Mouse (Mus musculus) lung, postnatal 4 days (tissue): ENCODE measurements around the gene Rnf207.
A peak's percentile ranks its signal among the peaks of the same experiment; 100 is the strongest.

Experiments used
- DNase-seq, 2 experiments: peaks; one replicate each; pipeline ENCODE4 v3.0.0; 2021

Rnf207 gene

GRCm38 (mm10) chr4:152318517-152319234 lies at the start of gene Rnf207:
TSS of gene Rnf207 (minus strand) at chr4:152318993.
- DNase-seq: peak in 1 of 2 experiments; percentile 61

GRCm38 (mm10) chr4:152365228-152365627 lies 46.4 kb upstream of the Rnf207 start:
- DNase-seq: no peak

GRCm38 (mm10) chr4:152362180-152362579 lies 43.4 kb upstream of the Rnf207 start:
- DNase-seq: no peak

DNA sequence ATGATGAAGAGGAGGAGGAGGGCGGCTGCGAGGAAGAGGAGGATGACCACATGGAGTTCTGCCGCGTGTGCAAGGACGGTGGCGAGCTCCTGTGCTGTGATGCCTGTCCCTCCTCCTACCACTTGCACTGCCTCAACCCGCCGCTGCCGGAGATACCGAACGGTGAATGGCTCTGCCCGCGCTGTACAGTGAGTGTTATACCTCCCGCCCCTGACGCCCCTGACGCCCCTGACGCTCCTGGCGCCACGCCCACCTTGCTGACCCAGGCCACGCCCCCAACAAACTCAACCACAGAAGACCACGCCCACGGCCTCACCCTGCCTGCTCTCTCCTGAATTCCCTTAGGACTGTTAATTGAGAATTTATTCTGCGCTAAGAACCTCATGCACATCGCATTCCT lies 42.1 kb upstream of the Rnf207 start:
- DNase-seq: peak; percentile 45 to 51

GRCm38 (mm10) chr4:152359700-152360099 lies 40.9 kb upstream of the Rnf207 start:
- no peak for DNase-seq

GRCm38 (mm10) chr4:152355672-152356071 lies 36.9 kb upstream of the Rnf207 start:
- no peak for DNase-seq

DNA sequence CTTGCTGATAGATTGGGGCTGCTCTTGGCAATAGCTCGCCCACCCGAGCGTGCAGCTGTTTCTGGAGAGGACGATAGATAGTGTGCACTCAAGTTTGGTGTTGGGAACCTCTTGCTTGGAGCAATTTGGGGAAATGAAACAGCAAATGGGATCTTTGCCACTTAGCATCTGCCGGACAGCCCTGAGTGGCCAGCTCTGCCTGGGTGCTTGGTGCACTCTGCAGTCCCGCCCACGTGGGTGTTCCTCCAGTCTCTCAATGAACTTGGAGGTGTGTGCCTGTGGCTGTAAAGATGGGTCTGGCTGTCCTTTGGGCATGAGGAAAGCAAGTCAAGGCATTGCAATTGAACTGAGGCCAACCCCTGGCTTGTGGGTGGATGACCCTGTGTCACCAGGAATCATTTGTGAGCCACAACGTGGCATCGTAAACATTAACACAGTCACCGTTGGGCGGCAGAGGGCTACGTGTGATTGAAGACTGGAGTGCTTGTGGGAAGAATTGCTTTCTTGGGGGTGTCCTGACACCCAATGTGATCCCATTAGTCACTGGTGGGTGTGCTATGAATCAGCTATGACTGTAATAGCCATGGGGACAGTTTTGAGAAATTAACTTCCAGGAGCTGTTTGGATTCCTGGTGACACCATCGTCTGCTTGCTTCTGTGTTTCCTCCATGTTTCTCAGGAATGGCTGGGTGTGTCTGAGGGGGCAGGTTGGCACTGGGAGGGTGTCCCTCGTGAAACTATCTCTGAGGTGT lies 35.3 kb upstream of the Rnf207 start:
- DNase-seq: peak in 1 of 2 experiments; percentile 25

GRCm38 (mm10) chr4:152351422-152352305 lies 32.9 kb upstream of the Rnf207 start:
- peak in 1 of 2 experiments; percentile 41 for DNase-seq

DNA sequence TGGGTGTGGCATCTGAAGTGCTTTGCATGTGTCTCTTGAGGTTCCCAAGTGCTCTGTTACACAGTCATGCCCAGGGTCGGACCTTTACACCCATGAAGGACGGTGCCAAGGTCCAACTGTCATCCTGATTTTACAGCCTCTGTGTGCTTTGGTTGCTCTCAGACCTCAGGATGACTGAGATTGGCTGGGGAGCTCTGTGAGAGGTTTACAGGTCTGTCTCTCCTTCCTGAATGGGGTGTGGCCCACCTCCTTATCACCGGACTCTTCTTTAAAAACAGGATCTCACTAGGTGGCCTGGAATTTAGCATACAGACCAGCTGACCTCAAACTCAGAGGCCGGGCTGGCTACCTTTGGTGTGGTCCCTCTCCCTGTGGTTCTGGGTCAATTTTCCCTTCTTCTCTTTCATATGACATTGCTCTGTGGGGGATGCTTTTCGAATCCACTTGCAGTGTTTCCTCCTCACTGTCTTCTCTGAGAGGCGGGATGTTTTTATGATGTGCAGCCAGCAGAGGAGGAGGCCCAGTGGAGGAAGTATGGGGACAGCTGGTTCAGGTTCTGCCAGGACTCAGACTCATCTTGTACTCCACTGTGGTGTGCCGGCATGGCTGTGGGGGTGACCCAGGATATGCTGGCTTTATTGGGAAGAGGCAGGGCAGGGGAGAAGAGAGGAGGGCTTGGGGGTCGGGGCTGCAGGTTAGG lies 32.1 kb upstream of the Rnf207 start:
- no peak for DNase-seq

- DNase-seq: no peak
Measured at GRCm38 (mm10) chr4:152349837-152350381, 31.1 kb upstream of the Rnf207 start.

GRCm38 (mm10) chr4:152345120-152345889 lies 26.5 kb upstream of the Rnf207 start:
- peak; percentile 71 to 79 for DNase-seq

GRCm38 (mm10) chr4:152344651-152345050 lies 25.9 kb upstream of the Rnf207 start:
- peak in 1 of 2 experiments; percentile 25 for DNase-seq

DNA sequence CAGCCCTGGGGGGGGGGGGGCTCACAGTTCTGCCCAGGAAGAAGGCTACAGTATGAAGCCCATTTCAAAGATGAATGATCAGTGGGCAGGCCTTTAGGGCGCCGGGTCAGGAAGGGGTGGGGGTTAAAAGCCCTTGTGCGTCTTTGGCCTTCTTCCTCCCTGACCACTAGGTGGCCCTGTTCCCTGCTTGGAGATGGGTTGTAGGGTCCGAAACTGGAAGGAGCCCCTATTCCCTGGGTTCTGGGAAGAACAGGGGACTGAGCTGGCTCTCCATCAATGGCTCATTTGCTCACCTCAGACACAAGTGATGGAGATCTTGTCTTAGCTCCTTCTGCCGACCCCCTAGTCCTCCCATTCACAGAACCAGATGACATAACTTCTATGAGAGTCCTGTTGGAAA lies 24.5 kb upstream of the Rnf207 start:
- peak in 1 of 2 experiments; percentile 32 for DNase-seq

GRCm38 (mm10) chr4:152340584-152341284 lies 21.9 kb upstream of the Rnf207 start:
- DNase-seq: peak in 1 of 2 experiments; percentile 41

DNA sequence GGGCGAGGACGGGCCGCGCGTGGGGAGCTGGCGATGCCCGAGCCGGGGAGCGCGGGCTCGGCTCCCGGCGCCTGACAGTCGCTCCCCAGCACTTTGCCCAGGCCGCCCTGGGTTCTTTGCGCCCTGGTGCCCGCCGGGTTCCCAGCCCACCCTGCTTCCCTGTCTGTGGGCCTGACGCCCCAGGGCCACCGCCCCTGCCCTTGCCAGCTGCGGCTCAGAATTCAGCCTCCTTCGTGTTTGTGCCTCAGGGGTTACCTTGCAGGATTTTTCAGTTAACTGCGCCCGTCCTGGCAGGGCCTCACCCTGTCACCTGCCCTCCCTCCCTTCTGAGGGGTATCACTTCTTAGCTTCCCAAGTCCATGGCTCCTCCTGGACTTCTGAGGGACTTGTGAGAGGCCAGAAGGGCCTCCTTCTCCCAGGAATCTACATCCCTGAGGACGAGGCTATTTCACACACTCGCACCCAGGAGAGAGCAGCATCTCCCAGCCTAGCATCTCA lies 20.5 kb upstream of the Rnf207 start:
- DNase-seq: no peak

DNA sequence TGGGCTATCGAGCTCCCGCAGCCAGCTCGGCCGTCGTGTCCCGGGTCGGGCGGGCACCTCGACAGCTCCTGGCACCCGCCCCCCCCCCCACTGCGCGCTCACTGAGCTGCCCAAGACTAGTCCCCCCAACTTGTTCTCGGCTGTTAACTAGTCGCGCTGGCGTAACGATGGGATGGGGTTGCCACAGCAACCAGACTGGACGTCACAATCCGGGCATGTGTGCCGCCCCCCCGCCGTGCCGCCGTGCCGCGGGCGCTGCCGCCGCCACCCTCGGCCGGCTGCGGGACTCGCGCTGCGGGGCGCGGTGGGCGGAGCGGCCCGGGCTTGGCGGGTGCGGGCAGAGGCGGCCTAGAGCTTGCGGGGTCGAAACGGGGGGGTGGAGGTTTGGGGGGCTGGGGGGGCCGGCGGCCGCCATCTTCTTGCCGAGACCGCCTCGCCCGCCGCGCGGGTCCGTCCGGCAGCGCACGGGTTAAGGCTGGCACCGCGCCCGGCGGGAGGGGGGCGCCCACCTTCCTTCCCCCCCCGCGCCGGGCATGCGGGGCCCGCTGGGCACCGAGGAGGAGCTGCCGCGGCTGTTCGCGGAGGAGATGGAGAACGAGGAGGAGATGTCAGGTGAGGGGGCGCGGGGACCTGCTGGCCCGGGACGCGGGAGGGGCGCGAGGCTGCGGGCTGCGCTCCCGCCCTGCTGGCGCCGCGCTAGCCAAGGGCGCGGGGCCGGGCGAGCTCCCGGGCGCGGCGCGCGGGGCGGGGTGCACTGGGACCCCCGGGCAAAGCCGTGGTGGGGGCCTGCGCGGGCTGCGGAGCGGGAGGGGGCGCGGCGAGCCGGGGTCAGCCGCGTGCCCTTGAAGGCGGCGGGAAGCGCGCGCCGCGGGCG lies 19.9 kb upstream of the Rnf207 start, which contains the start of gene Chd5:
Chd5 (plus strand) TSS at position 233 of the 874 bp plus-strand sequence.
- DNase-seq: no peak

DNA sequence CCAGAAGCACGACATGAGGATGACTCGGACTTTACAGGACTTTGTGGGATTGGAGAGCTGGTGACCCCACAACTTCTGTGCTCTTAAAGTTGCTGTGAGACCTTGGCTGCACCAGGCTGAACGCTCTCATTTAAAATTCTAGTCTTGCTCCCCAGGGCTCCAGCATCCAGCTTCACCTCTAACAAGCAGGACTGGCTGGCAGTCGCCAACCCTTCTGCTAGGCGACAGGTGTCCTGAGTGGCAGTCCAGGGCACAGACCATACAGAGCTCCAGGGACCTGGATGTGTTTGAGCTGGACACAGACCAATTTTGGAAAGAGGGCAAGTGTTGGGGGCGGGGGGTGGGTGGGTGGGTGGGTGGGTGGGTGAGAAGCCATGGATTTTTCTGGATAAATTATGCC lies 19.0 kb upstream of the Rnf207 start:
- DNase-seq: no peak

- DNase-seq: no peak
Measured at GRCm38 (mm10) chr4:152333587-152333986, 14.8 kb upstream of the Rnf207 start.

GRCm38 (mm10) chr4:152332952-152333351 lies 14.2 kb upstream of the Rnf207 start:
- DNase-seq: peak; percentile 70 to 80
